Mouse (Mus musculus) natural killer cell, adult 2 months (primary cell): ENCODE results near the gene Ap2a2.
"Not testable (repeated sequence)": the region's sequence is repeated elsewhere in the genome, so short reads cannot be mapped to it uniquely, and the experiment has no call there.

Experiments
- DNase-seq, 2 experiments: peaks; one replicate each; pipeline ENCODE4 v3.0.0; 2022; ENCODE audit warnings: low spot score in 2 of 2

Ap2a2 gene

DNA sequence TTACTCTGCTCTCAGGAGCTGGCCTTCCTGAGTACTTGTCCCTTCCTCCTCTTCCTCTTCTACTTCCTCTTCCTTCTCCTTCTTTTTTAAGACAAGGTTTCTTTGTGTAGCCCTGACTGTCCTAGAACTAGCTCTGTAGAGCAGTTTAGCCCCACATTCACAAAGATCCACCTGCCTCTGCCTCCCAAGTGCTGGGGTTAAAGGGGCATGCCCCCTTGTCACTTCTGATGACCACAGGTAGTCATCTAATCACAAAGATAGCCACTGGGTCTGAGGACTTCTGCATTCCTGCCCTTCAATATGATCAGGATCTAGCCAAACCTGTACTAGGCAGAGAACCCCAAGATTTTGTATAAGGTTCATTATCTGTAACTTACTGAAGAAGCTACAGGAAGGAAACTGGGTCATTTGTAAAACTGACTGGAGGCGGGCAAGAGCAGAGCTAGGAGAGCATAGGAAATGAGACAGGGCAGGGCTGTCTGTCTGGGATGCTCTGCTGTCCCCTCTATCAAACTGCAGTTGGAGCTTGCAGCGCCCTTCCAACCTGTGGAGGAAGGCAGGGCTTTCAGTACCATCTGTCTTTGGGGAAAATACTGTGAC lies 2.1 kb upstream of the Ap2a2 start:
- DNase-seq: no peak

DNA sequence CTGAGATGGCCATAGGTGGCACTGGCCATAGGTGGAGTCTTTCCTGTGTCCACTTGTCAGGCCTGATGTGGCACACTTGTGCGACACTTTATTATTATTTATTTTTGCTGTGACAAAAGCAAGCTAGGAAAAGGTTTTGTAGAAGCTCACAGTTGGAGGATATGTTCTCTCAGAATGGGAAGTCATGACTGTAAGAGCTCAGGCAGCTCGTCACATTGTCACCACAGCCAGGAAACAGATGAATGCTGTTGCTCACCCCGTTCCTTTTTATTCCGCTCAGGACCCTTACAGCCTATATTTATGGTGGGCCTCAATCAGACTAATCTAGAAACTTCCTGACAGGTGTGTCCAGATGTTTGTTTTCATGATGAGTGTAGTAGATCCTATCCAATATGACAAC lies 1.5 kb upstream of the Ap2a2 start:
- no peak for DNase-seq

DNA sequence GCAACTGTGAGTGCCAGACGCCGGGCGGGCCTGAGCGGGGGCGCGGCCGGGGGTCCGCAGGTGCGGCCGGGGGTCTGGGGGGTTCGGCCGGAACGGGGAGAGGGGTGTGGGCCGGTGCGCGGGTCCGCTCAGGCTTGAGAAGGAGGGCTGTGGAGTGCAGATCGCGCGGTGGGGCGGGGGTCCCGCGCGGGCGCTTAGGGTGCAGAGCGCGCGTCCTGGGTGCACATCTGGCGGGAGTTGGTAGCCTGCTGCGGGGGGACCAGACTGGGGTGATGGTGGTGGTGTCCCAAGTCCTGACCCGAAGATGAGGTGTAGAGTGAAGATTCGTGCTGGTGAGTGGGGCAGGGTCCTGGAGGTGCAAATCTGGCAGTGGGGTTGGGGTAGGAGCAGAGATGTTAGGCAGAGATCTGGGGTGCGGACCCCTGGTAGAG lies 463 bp downstream of the Ap2a2 start:
- no peak for DNase-seq

DNA sequence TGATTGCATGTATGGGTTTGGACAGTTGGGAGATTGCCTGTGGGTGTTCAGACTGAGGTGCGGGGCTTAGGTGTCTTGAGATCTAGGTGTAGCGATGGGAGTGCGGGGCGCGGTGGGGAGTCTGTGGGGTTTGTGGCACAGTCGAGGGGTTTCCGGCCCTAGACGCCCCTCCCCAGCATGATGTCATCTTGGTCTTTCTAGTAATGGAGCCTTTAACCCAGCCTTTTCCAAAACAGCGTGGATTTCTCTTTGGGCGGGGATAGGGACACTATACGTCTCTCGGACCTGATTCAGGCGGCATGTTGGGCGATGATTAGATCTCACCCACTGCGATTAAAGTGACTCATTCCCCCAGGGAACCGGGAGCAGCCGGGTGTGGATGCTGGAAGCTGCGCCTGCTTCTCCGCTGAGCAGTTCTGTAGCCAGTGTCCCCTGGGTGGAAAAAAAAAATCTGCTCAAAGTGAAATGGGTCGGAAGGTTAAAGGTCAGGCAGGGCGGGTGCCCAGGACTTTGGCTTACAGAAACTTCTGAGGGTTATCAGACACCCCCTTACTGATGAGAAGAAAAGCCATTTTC lies 967 bp downstream of the Ap2a2 start:
- DNase-seq: peak in 1 of 2 experiments; percentile 29

DNA sequence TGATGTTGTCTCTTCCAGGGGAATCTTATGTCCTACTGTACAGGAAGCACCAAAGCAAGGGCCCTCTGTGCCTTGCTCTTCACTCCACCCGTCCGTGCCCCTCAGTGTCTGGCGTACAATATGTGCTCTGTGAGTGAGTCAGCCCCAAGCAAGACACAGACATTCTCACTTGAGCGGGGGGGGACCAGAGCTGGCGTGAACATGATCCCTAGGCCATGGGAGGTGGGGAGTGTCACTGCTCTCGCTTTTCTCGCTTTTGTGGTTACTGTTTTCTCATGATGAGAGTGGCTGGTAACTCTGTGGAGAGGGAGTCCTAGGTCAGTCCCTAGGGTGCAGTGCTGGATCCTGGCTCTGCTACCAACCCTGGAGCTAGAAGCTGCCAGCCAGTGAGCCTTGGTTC lies 2.6 kb downstream of the Ap2a2 start:
- no peak for DNase-seq

DNA sequence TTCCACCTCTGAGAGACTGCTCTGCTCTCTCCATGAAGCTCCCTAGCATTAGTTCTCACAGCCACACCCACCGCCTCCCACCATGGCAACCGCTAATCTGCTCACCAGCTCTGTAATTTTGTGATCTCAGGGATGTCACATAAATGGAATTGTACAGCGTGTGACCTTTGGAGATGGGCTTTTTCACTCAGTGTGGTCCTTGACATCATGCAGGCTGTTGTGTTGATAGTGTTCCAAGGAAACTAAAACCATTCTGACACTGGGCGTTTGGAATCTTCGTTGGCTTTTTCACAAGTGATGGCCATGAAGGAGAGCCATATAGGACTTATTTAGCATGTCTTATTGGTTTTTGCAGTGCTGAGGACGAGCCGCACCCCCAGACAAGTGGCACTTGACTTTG lies 4.6 kb downstream of the Ap2a2 start:
- no peak for DNase-seq

DNA sequence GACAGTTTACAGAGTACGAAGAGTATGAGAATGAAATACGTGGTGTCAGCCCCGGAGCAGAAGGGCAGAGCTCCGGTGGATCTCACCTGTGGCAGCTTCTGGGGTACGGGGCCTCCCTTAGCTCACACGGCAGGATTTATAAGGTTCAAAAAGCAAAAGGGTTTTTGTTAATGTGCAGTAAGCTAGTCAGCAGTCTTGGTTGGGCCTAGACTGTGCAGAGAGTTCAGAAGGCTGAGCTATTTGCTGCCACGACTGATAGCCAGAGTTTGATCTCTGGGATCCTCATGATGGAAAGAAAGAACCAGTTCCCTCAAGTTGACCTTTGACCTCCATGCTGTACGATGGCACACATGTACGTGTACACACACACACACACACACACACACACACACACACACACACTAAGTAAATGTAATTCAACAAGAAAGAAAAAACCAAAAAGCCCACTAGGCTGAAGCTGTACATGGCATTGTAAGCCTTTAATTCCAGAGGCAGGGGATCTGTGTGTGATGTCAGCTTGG lies 7.4 kb downstream of the Ap2a2 start:
- DNase-seq: no peak

DNA sequence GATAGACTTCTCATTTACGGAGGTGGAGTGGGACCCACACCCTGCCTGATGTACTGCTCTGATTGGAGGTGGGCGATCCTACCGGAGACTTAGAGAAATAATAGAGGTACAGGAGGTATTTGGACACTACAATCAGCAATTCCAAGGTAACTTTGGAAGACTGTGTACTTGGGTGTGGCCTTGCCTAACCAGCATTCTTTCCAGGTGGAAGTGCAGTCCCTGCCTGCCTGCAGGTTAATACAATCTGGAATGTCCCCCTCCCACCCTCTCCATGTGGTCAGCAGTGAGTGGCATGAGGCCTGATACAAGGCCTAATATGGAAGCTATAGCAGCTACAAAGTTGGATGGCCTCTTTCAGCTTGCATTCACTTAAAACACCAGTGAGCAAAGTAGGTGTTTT lies 7.9 kb downstream of the Ap2a2 start:
- no peak for DNase-seq

DNA sequence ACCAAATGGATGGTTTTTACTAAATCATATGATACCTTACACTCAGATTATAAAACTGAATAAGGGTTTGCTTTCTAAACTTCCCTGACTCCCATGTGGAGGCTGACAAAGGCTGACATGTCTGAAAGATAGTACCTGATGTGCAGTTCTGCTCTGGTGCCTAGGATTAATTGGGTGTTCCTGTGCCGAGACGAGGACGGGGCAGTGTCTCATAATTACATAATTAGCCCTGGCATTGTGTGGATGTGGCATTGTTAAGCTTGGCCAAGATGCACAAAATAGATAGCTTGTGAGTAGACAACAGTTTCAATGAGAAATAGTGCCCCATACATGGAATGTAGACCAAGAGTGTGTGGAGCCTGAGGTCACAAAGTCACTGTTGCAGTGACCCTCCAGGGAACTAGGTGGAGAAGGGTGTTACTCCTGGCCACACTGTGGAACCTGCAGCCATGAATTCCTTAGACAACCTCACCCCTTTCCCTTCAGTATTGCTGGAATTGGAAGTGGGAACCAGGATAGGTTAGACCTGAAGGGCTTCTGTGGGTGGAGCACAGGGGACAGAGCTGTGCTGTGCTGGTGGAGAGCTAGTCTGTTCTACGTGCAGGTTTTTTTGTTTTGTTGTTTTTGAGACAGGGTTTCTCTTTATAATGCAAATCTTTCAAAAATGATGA lies 8.8 kb downstream of the Ap2a2 start:
- DNase-seq: no peak

DNA sequence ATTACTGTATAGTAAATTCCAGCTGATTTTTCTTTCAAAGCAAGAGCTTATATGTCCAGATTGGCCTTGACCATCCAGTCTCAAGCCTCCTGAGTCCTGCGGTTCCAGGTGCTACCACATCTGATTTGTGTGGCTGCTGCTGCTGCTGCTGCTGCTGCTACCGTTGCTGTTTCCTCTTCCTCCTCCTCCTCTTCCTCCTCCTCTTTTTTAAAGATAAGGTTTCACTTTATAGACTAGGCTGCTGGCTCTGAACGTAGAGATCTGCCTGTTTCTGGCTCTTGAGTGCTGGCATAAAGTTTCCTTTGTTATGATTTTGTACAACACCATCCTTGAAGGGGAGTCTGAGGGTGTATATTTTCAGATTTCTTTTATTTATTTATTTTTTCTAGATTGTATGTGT lies 12.1 kb downstream of the Ap2a2 start:
- DNase-seq: no peak

DNA sequence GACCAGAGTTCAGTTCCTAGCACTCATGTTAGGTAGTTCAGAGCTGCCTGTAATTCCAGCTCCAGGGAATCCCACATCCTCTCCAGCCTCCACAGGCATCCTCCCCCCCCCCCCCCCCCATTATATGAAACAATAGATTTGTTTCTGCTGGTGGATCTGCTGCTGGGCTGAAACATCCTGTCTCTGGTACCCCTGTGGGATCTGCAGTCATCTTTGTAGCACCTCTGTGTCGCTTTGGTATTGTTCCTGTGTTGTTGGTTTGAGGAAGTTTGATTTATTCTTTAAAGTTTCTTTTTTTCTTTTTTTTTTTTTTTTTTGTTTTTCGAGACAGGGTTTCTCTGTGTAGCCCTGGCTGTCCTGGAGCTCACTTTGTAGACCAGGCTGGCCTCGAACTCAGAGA lies 13.5 kb downstream of the Ap2a2 start:
- no peak for DNase-seq

DNA sequence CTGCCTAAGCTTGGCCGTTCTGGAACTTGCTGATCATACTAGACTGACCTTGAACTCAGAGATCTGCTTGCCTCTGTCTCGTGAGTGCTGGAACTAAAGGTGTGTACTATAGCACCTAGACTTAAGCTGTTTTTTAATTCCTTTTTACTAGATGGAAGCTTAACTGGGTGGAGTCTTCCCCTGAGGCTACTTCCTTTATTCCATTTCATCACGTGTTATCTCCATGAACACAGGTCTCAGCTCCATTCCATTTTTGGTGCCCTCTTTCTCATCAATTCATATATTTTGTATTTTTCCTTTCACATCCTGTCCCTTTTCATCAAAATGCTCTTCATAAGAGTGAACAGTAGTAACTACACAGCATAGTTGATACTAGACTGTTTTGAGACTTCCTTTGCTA lies 15.8 kb downstream of the Ap2a2 start:
- DNase-seq: no peak

DNA sequence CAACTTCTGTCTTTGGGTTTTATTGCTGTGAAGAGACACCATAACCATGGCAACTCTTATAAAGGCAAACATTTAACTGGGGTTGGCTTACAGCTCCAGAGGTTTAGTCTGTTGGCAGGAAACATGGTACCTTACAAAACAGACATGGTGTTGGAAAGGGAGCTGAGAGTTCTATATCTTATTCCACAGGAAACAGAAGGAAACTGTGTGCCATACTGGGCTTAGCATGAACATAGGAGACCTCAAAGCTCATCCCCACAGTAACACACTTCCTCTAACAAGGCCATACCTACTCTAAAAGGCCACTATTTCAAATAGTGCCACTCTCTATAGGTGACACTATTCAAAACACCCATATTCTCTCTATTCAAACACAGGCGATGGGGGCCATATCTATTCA lies 16.5 kb downstream of the Ap2a2 start:
- no peak for DNase-seq

DNA sequence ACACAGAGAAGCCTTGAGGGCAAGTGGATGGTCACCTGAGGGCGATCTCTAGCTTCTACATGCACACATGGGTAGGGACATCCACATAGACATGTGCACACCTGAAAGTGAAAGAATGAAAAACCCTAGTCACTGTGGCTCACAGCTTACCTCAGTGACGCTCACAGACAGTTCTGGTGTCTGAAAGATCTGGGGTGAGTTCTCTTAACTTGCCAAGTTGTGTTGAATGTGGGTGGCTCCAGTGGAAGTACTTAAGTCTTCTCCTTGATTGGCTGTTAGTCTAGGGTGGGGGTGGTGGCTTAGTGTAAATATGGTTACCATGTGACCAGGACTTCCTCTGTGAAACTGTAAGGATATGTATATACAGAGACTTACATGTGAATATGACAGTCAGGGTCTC lies 17.0 kb downstream of the Ap2a2 start:
- DNase-seq: peak; percentile 65

DNA sequence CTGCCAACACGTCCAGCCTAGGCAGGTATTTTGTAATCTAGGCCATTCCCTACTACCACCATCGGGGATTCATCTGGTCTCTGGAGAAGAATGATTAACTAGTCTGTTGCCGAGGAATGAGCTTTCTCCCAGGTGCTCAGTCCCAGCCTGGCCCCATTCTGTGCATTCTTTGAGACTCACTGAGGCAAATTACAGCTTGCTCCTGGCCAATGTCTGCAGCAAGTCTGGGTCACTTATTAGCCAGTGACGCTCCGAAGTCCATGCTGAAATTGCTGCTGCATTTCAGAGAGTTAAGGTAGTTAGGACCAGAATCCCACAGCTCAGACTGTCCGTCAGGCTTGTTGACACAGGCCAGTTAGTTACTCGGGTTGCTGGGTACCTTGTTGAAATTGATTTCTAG lies 19.4 kb downstream of the Ap2a2 start:
- no peak for DNase-seq

DNA sequence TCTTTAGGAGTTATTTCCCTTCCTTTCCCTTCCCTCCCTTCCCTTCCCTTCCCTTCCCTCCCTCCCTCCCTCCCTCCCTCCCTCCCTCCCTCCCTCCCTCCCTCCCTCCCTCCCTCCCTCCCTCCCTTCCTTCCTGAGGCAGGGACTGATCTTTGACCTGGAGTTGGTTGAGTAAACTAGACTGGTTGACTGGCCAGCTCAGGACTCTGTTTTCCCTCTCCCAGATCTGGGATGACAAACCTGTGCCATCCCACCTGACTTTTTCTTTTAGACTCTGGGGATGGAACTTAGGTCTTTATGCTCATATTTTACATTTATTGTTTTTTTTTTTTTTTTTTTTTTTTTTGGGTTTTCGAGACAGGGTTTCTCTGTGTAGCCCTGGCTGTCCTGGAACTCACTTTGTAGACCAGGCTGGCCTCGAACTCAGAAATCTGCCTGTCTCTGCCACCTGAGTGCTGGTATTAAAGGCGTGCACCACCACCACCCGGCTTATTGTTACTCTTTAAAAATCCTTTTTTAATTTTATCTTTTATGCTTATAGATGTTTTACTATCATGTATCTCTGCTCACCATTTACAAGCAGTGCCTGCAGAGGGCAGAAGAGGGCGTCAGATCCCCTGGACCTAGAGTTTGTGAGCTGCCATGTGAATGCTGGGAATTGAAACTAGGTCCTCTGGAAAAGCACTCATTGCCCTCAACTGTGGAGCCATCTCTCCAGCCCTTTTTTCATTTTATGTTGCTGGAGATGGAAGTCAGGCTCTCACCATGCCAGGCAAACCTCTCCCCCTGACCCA lies 22.3 kb downstream of the Ap2a2 start:
- DNase-seq: no peak

DNA sequence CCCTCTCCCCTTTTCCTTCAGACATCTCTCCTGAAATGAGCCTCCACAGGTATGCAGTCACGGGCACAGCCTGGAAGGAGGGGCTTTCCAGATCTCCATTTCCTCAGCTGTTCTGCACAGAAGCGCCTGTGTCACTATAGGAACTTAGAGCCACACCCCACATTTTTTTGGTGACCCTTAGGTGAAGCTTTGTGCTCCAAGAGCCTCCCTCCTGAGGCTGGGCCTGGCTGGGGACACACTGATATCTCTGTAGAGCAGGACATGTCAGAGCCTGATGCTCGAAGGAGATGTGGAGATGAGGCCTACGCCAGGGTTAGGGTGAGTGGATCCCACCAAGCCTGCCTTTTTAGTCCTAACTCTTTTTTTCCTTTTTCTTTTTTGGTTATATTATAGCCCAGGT lies 23.3 kb downstream of the Ap2a2 start:
- DNase-seq: no peak

DNA sequence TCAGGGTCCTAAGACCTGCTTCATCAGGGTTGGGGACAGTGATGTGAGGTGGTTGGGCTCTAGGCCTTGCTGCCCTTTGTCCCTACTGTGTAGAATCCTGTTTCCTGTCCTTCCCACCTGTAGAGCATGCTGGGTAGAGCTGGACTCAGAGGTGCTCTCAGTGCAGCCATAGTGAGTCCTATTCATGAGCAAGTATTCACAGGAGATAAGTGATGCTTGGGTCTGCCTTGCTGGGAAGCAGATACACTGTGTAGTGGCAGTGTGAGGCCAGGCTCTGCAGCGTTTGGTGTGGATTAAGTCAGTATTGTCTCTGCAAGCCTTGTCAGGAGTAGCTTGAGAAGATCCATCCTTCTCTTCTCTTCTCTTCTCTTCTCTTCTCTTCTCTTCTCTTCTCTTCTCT lies 23.9 kb downstream of the Ap2a2 start:
- no peak for DNase-seq

DNA sequence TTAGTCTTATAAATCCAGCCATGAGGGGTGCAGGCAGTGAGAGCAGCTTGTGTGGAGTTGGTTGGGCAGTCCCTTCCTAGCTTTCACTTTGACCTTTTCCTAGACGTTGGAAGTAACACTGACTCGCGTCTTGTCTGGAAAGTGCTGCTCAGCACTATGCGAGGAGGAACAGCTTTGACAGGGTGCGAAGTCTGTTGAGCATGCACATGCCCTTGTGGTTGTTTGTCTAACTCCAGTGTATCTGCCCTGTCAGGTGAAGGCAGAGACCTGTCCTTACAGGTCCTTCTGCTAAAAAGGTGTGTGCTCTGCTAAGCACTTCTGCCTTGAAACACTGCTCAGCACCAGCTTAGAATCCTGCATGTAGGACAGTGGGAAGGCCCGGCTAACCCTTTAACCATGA lies 26.9 kb downstream of the Ap2a2 start:
- DNase-seq: no peak

DNA sequence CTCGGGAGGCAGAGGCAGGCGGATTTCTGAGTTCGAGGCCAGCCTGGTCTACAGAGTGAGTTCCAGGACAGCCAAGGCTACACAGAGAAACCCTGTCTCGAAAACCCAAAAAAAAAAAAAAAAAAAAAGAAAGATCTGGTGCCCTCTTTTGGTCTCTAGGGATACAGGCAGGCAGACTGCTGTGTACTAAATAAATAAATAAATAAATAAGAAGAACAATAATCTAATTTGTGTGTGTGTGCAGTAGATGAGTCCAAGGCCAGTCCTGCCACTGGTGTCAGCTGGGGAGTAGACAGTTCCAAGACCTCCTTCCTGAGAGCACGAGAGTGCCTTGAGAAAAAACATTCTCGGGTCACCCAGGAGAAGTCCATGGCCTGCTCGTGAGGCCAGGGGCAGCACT lies 28.3 kb downstream of the Ap2a2 start:
- not testable (repeated sequence) for DNase-seq

DNA sequence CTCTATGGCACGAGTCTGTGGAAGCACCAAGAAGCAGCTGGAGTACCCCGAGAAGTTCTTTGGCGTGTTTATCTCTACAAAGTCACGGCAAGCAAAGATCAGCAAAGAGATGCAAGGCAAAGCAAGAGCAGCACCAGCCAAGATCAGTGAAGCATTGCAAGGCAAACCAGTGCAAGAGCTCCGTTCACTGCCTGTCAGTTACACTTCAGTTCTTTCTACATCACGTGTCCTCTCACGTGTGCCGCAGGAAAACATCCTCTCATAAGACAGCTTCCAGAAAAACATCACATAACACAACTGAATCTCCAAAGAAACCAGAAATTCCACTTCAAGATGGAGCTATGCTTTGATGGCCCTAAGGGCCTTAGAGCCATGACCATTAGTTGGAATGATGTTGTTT lies 29.0 kb downstream of the Ap2a2 start:
- no peak for DNase-seq

DNA sequence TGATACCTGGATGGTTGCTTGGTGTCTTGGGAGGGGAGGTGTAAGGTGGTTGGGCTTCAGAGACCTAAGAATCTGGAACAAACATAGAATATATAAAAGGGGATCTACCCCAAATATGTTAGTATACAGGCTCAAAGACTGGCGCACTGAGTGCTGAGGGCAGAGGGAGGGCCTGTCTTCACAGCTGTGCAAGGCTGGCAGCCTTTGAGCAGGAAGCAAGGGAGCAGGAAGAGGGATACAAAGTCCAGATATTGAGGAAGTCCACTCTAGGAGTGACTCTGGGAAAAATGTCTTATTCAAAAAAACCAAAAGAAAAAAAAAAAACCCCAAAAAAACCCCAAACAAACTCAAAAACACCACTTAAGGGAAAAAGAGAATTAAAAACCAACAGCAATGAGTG lies 30.1 kb downstream of the Ap2a2 start:
- DNase-seq: no peak

DNA sequence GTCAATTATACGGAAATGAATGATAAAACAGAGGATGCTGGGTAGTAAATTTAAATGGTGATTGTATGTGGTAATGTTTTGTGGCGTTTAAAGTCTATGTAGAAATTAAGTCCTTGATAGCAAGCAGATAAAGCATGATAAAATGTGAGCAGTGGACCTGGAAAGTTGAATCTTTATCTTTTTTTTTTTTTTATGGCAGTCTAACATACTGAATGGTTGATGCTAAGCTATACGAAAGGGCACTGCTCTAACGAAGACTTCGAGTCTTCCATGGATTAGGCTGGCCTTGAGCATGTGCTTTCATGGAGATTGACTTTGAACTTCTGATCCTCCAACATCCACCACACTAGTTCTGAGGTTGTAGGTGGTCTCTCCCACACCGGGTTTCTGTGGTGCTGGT lies 31.1 kb downstream of the Ap2a2 start:
- DNase-seq: no peak
